Mouse (Mus musculus): Measurements from ENCODE around the gene Ttc7. TPM values are rescaled to one million over a fixed set of nuclear protein-coding genes. Genes with fewer than 3 reads are reported as not detected.

The Ttc7 gene
- total and polyA plus RNA-seq, 3 experiments = 22.8 to 42.4 TPM; not detected in 1

- Histone ChIP-seq H3K9ac (ENCODE audit: control insufficient read depth, low read depth, low read length, poor library complexity, severe bottlenecking) (no peak overlapping the region), H3K27ac (ENCODE audit: control insufficient read depth, low read depth, low read length) (no peak overlapping the region), H3K4me1 (ENCODE audit: control insufficient read depth in 1 of 2, insufficient read depth in 2 of 2, low read length in 2 of 2) (no peaks in the 10 kb centered on the region), H3K27me3 (ENCODE audit: control insufficient read depth in 1 of 2, insufficient read depth in 2 of 2, low read length in 2 of 2) (no peaks in the 10 kb centered on the region), H3K9me3 (replicated peaks; ENCODE audit: insufficient read depth, low read length) (no peaks in the 10 kb centered on the region), H3K4me3 (ENCODE audit: control insufficient read depth in 1 of 2, insufficient read depth in 1 of 2, low read depth in 2 of 2, low read length in 2 of 2) (no peak overlapping the region), H3K36me3 (ENCODE audit: control insufficient read depth in 1 of 2, insufficient read depth in 2 of 2, low read length in 2 of 2) (no peaks in the 10 kb centered on the region), H3K79me2 (ENCODE audit: control insufficient read depth, insufficient read depth, low read length, poor library complexity) (no peaks in the 10 kb centered on the region)
- TF ChIP-seq ZC3H11A (IDR thresholded peaks at IDR 0.05; ENCODE audit: low read depth, low read length) (no peak), GATA1 (IDR thresholded peaks at IDR 0.05; ENCODE audit: low read depth, low read length) (no peak), ZKSCAN1 (IDR thresholded peaks at IDR 0.05; ENCODE audit: low read depth, low read length) (no peak), POLR2AphosphoS2 (IDR thresholded peaks at IDR 0.05; ENCODE audit: low read length) (no peak), MXI1 (IDR thresholded peaks at IDR 0.05; ENCODE audit: low read depth, low read length) (no peak), KAT2A (conservative IDR thresholded peaks at IDR 0.05; ENCODE audit: low read depth, low read length) (no peak), JUND (IDR thresholded peaks at IDR 0.05; ENCODE audit: low read depth, low read length) (no peak), MEF2A (IDR thresholded peaks at IDR 0.05; ENCODE audit: extremely low read depth, insufficient replicate concordance, low read depth, low read length, poor library complexity, severe bottlenecking) (no peak), BHLHE40 (IDR thresholded peaks at IDR 0.05; ENCODE audit: borderline replicate concordance, low read depth, low read length) (no peak), GABPA (IDR thresholded peaks at IDR 0.05; ENCODE audit: low read depth, low read length) (no peak)
- no peak for DNase-seq (ENCODE audit: low read depth, low spot score)
Observed at GRCm38 (mm10) chr17:87379821-87380220, 97.1 kb downstream of the Ttc7 start.

DNA sequence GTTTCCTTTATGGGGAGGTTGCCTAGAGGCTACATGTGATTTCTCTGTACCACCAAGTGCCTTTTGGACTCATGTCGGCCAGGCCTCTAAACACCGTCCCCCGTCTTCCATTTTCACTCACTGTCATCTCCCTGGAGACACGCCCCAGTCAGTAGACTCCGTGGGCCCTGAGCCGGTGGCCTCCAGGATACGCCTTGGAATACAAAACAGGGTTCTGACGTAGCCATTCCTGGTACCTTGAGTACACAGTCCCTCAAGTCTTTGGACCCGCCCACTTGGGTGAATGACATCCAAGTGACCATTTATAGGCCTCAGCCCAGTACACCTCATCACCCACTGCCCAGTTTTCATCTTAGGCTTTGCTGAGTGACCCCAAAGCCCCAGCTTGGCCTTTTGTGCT, 98.0 kb downstream of the Ttc7 start:
- H3K27ac ChIP-seq (ENCODE audit: control insufficient read depth, low read depth, low read length) = no peak overlapping the region
- no peaks in the 10 kb centered on the region for H3K27me3 ChIP-seq (ENCODE audit: control insufficient read depth in 1 of 2, insufficient read depth in 2 of 2, low read length in 2 of 2)
- H3K4me1 ChIP-seq (ENCODE audit: control insufficient read depth in 1 of 2, insufficient read depth in 2 of 2, low read length in 2 of 2) = no peaks in the 10 kb centered on the region
- no peaks in the 10 kb centered on the region for H3K79me2 ChIP-seq (ENCODE audit: control insufficient read depth, insufficient read depth, low read length, poor library complexity)
- no peak for DNase-seq (ENCODE audit: low read depth, low spot score)
- no peak overlapping the region for H3K9ac ChIP-seq (ENCODE audit: control insufficient read depth, low read depth, low read length, poor library complexity, severe bottlenecking)
- TF ChIP-seq E2F4 (IDR thresholded peaks at IDR 0.05; ENCODE audit: borderline replicate concordance, low read depth, low read length) (no peak), RCOR1 (IDR thresholded peaks at IDR 0.05; ENCODE audit: low read depth, low read length) (no peak), POLR2A (IDR thresholded peaks at IDR 0.05; ENCODE audit: control insufficient read depth in 1 of 2, insufficient read depth in 1 of 2, low read depth in 1 of 2, low read length in 2 of 2, poor library complexity in 1 of 2) (no peak), ETS1 (IDR thresholded peaks at IDR 0.05; ENCODE audit: low read depth, low read length) (no peak), HCFC1 (IDR thresholded peaks at IDR 0.05; ENCODE audit: low read depth, low read length) (no peak), ELF1 (IDR thresholded peaks at IDR 0.05; ENCODE audit: low read depth, low read length) (no peak), EP300 (IDR thresholded peaks at IDR 0.05; ENCODE audit: low read depth in 1 of 2, low read length in 2 of 2) (no peak), ZMIZ1 (IDR thresholded peaks at IDR 0.05; ENCODE audit: low read depth, low read length) (no peak), USF1 (IDR thresholded peaks at IDR 0.05; ENCODE audit: low read depth, low read length) (no peak), SMC3 (IDR thresholded peaks at IDR 0.05; ENCODE audit: low read depth, low read length) (no peak)
- no peaks in the 10 kb centered on the region for H3K36me3 ChIP-seq (ENCODE audit: control insufficient read depth in 1 of 2, insufficient read depth in 2 of 2, low read length in 2 of 2)
- H3K9me3 ChIP-seq (replicated peaks; ENCODE audit: insufficient read depth, low read length) = no peaks in the 10 kb centered on the region
- no peak overlapping the region for H3K4me3 ChIP-seq (ENCODE audit: control insufficient read depth in 1 of 2, insufficient read depth in 1 of 2, low read depth in 2 of 2, low read length in 2 of 2)

Measured in MEL (cell line).